Mouse (Mus musculus) ZHBTc4 (cell line): ENCODE data around the gene Ppp4r3a.
A peak's percentile ranks its signal among the peaks of the same experiment; 100 is the strongest.
"Not testable (repeated sequence)": the region's sequence is repeated elsewhere in the genome, so short reads cannot be mapped to it uniquely, and the experiment has no call there.

Experiments
- DNase-seq: peaks from one replicate; pipeline ENCODE4 v3.0.0-alpha.2; 2011; ENCODE audit warnings: low read depth, low spot score

Gene Ppp4r3a

DNA sequence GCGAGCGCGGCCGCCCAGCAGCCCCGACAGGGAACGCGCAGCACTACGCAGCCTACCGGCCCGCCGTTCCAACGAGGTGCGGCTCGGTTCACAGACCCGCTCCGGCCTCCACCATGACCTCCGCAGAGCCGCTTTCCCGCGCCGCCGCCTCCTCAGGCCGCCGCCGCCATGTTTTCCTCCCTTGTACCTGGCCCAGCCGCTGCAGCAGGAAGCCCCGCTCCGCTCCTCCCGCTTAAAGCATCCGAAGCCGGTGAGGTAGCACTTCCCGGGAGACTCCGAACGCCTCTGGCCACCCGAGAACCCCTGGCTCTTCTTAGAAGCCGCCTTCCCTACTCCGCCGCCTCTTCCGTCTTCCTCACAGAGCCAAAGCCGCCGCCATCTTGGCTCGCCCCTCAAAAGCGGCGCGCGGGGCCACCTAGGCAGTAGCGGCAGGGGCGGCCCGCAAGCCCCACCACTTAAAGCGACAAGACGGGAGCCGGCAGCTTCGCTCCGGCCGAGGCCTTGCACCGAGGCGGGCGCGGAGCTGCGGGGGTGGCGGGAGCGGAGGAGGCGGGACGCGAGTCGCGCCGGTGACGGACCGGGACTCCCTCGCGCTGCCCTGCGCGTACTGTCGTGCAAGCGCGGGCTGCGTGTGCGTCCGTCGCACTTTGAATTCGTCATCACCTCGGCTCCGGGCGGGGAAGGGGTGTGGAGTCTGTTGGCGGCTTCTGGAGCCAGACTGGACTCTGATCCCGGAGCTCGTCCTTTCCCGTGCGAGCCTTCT, at the start of gene Ppp4r3a:
TSS of gene Ppp4r3a (minus strand) at position 627 of the 763 bp plus-strand sequence.
- peak; percentile 97 for DNase-seq

DNA sequence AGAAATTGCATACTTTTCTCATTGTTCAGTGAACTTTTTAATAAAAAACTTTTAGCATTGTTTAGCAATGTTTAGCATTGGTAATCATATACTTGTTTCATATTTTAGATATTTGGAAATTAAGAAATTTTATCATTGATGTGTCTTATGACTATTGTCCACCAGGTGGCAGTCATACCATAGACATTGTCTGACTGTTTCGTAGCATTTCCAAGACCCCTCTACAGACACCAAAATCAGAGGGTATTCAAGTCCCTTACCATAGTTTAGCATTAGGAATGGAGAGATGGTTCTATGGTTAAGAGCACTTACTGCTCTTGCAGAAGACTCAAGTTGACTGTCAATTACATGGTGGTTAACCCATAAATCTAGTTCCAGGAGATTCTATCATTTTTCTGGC, 39.5 kb upstream of the Ppp4r3a start:
- DNase-seq: peak; percentile 30

DNA sequence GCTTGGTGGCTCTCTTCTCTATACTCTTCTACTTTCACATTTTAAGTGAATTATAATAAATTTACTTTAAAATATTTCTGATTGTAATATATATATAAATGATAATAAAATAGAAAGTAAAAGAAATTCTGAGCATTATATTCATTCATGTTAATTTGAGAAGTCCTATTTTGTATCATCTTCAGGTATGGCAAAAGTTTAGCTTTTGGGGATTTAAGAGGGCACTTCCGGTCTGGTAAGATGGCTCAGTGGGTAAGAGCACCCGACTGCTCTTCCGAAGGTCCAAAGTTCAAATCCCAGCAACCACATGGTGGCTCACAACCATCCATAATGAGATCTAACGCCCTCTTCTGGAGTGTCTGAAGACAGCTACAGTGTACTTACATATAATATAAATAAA, 38.6 kb upstream of the Ppp4r3a start:
- DNase-seq: not testable (repeated sequence)

DNA sequence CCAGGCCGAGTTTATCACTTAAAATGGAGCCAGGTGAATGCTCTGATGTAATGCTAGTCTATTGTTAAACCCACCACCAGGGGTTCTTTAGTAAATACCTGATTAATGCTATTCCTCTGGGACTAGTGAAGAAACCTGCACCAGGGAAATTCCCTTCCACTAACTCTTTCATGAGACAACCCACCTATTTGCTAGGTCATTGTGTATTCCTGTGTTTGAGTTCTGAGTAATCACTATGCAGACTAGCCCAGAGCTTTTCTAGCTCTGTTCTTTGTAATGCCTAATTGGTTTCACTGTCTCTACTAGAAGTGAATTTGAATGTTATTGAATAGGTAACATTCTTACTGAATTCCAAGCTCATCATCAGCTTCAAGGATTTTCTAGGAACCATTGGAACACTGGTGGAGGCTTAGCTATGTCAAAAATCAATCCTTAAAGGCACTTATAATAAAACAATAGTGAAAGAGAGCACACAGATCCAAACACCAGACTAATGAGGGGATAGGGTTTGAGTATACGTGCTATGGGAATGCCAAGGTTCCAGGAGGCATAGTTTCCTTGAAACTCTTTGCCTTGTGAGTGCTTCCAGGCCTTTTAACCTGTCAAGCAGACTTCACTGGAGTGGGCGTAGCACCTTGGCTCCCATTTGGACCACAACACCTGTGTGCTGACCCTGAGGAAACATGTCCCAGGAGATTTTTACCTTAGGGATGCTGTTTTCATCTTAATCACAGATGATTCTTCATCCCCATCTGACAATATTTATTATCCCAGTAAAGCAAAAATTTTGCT, 26.5 kb upstream of the Ppp4r3a start:
- DNase-seq: peak; percentile 91

DNA sequence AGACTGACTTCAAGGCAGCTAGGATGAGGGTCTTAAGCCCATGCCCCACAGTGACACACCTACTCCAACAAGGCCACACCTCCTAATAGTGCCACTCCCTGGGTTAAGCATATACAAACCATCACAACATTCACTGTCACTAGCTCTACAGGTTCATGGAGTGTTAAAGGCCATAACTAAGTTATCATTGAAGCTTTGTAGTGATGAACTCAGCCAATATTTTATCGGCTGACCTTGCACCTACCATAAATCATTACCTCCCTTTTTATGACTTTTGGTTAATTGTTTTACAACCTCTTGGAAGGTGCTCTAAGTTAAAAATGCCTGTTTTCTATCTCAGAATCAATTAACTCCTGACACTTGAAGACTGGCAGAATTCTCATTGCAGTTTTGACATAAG, 24.2 kb upstream of the Ppp4r3a start:
- no peak for DNase-seq

DNA sequence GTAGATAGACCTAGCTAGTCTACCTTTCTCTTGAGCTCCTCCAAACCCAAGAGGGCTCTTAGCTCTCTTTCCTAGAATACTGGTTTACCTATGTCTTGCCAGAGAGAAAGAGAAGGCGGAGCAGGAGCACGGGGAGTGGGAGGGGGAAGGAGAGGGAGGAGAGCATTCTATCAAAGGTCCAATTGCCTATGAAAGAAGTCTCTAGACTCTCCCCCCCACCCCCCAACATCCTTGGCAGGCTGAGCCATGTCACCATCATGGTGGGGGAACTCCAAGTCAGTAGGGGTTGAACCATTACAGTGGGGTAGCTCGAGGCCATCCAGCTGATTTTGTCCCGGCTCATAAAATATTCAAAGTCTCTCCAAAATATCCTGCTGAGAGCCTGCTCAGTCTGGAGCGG, 22.1 kb upstream of the Ppp4r3a start:
- DNase-seq: peak; percentile 77

DNA sequence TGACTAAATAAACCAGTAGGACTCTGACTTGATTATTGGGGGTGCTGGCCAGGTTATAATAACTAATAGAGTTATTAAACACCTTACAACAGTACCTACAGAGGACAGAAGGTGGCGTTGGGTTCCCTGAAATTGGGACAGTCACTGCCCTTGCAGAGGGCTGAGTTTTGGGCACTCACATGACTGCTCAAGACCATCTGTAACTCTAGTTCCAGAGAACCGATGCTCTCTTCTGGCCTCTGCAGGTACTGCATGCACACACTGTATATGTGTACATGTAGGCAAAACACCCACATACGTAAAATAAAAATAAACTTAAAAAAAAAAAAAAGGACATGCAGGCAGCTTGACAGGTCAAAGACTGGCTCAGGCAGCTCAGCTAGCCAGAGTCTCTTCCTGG, 19.1 kb upstream of the Ppp4r3a start:
- DNase-seq: peak; percentile 89

DNA sequence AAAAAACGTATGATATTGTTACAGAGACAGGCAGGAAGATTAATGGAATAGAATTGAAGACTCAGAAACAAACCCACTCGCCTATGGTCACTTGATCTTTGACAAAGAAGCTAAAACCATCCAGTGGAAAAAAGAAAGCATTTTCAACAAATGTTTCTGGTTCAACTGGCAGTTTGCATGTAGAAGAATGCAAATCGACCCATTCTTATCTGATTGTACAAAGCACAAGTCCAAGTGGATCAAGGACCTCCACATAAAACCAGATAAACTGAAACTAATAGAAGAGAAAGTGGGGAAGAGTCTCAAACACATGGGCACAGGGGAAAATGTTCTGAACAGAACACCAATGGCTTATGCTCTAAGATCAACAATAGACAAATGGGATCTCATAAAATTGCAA, 10.2 kb upstream of the Ppp4r3a start:
- DNase-seq: not testable (repeated sequence)

DNA sequence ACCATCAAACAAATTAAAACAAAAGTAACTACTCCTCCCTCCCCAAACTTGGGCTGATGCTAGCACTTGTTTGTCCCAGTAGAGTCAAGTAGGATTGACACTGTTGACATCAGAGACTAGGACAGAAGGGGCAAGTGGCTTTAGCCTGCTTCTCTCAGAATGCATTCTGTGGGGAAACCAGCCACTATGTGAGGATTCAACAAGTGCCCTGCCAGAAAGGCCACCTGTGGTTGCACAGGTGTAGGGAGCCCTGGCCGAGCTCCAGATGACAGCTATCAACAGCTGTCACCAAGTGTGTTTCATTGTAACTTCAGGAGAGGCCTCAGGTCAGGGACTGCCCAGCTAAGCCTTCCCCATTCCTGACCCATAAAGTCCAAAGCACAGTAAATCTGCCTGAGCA, 6.5 kb upstream of the Ppp4r3a start:
- DNase-seq: no peak

DNA sequence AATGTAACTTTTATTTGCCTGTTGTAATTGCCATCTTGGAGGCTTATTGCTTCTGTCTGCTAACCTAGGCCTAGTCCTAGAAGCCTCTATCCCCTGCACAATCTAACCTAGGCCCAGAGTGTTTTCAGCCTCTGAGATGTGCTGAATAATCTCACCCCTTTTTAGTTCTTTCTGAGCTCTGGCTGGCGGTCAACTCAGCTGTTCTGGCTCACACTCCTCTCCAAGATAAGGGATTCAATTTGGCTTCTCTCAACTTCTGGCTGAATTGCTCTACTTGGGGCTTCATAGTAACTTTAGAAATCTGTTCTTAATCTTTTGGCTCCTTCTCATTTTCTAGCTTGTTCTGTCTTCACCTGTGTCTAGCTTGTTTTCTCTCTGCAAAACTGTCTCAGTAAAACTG, 3.9 kb upstream of the Ppp4r3a start:
- no peak for DNase-seq

DNA sequence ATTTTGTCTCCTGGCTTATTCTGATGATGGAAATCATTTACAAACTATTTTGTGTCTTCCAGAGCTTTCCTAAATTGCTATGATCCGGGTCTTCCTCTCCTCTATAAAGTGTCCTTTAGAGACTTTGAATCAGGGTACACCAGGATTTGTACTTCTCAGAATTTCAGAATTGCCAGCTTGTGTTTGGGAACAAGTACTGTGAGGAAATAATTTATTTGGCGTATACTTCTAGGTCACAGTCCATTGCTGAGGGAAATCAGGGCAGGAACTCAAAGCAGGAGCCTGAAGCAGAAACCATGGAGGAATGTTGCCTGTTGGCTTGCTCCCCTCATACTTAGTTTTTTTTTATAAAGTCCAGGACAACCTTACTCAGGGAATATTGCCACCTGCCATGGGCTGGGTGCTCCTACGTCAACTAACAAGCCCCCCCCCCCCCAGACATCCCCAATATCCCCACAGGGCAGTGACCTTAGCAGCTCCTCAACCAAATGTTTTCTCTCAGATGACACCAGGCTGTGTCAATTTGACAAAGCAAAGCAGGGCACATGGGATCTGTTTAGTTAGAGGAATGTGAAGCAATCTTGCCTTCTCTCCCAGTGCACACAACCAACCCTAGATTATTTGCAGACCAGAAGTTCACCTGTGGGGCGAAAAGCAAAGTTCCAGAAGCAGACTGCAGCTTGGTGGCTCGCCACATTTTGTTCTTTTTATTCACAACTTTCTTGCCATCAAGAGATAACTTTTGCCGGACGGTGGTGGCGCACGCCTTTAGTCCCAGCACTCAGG, 1.6 kb upstream of the Ppp4r3a start:
- no peak for DNase-seq

DNA sequence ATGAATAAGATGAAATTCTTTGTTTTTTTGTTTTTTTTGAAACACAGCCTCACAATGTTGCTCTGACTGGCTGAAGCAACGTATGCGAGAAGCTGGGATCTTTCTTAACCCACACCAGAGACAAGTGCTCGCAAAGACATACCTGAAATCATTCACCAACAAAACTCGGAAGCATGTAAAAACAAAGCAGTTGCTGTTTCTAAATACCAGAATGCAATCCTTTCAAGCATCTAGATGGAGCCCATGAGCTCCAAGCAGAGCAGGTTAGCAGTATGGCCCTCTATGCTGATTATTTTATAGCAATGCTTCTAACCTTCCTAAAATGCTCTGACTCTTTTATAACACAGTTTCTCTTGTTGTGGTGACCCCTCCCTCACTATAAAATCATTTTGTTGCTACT, 735 bp upstream of the Ppp4r3a start:
- DNase-seq: no peak

DNA sequence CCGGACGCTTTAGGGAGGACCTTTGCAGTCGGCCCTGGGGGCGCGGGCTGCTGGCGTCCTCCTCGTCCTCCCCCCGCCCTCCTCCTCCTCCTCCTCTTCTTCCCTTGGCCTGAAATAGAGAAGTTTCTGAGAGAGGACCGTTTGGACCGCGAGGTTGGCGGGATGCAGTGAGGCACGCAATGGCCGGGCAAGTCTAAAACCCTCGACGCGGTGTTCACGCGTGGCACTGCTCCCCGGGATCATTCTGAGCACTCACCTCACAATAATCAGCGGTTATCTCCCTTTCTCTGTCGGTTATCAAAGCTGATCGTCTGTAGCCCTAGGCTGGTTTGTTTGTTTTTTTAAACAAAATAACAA, 315 bp upstream of the Ppp4r3a start:
- DNase-seq: no peak

DNA sequence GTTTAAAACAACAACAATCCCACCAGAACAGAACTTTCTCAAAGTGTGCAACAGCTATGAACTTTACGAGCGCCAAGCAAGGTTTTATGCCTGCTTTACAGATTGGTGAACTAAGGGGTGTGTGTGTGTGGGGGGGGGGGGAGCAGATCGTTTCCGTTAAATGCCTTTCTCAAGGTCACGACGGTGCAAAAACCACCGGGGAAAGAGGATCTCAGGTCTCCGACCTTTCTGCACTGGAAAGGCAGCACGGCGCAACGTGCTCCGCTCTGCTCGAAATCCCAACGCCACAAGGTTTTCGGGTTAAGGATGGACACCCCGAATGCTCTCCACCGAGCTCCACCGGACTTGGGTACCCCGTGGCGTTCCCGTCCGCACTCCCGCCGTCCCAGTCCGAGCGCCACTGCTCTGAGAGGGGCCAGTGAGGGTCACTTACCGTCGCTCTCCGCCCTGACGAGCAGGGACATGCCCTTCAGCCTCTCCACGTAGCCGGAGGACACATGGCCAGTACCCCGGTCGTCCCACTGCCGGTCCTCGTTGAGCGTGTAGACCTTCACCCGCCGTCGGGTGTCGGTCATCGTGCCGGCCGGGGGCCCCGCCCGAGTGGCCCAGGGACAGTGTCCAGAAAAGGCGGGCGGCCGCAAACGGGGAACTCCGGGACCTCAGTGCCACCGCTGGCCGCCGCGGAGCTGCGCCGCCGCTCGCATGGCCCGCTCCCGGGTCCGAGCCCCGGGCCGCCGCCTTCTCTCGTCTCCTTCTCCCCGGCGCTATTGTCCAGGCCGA, 1.0 kb downstream of the Ppp4r3a start:
- DNase-seq: peak; percentile 38

DNA sequence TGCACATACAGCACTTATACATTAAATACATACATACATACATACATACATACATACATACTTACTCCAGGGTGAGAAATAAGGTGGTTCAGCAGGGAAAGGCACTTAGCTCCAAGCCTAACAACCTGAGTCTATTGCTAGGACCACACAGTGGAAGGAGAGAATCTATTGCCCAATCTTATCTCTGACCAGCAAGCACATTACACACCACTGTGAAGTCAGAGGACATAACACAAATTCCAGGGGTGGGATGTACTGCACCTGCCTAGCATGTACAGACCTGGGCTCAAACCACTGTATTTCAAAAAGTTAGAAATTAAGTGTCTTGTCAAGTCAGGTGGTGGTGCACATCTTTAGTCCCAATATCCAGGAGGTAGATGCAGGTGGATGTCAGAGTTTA, 5.5 kb downstream of the Ppp4r3a start:
- DNase-seq: no peak

DNA sequence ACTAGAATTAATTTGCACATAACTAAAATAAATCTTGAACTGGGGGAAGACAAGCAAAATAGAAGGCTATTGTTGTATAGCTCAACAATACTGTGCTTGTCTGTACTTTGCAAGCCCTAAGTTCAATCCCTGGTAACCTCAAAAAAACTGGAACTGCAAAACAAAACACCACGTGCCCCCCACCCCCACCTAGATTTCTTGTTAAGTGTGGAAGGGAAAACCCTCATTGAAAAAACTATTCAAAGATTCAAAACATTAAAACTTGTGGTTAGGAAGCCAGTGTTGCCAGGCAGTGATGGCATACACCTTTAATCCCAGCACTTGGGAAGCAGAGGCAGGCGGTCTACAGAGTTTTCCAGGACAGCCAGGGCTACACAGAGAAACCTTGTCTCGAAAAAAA, 8.1 kb downstream of the Ppp4r3a start:
- DNase-seq: no peak

DNA sequence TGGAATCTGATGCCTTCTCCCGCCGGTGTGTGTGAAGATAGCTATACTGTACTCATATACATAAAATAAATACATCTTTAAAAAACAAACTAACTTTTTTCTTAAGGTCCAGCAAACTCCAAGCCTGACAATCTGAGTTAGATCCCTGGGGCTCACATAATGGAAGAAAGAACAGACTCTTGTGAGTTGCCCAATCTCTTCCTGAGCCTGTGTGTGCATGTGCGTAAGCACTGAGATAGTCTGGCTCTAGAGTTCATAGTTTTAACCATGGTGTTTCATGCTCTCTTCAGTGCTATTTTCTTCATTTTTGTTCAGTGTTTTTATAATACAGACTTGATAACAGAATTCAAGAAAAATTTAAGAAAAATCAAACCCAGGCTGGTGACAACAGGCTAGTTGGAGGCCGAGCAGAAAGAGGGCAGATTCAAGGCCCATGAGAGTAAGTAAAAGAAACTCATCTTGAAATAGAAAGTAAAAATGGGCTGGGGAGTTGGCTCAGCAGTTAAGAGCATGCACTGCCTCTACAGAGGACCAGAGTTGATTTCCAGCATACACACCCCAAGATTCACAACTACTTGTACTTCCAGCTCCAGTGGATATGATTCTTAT, 8.6 kb downstream of the Ppp4r3a start:
- DNase-seq: no peak

DNA sequence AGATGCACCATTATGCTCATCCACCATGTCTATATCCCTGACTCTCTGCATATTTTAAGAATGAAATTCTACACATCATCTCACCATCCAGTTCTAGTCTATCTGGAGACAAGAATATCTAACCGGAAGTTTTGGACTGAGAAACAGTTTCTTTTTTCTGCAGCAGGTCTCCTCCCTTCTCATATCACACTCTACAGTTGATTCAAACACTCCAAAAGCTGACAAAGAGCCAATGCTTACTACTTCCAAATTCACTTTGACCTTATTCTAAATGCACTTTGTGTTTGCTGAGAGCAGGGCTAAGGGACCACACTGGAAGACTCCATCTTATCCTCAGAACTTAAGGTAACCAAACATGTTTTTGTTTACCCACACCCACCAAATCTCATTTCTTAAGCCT, 13.7 kb downstream of the Ppp4r3a start:
- DNase-seq: no peak

DNA sequence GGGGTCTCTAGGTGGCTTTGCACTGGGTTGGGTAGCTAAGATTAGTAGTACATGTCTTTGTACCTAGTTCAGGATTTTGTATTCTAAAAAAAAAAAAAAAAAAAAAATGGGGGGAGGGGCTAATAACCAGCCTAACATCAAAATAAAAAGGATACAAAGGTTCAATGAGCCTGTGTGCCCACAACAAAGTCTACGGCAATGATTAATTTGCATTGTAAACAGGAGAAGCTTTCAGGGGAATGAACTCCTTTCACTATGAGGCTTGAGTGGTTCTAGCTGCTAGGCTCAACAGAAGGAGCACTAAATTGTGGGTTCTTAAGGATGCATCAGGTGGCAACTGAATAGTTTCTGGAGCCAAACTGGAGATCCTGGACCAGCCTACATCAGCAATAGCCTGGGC, 17.2 kb downstream of the Ppp4r3a start:
- no peak for DNase-seq

DNA sequence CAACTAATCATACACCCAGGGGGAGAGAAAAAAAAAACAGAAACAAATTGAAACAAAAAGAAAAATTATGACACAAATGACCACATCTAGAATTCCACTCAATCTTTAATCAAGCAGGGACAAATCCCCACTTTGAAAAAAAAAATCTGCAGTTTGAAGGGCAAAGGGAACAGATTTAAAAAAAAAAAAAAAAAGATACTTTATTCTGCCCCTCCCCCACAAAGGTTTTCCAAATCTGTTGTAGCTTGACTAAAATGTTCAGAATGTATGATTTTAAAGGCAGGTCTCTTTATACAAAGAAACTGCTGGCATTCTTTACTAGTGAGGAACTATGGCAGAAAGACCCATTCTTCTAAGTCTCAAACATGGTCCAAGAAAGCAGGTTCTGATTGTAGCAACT, 43.5 kb downstream of the Ppp4r3a start:
- no peak for DNase-seq
